Mouse (Mus musculus): ENCODE results near the gene Sod3.

DNA sequence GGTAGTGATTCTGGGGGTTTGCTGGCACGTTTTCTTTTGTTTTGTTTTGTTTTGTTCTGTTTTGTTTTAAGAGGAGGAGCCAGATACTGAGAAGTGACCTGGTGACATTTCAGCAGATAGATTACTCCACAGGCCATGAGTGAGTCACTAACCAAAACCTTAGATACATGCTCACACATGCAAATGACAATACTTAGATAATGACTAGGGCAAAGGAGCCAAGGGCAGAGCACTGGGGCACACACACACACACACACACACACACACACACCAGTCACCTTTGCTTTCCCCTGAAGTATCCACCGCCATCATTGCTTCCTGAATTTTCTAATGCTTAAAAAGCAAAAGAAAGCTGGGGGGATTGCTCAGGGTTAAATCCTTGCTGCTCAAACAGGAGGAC, 52.9 kb downstream of the Sod3 start:
- TF ChIP-seq CTCF (IDR thresholded peaks at IDR 0.05; ENCODE audit: low read depth) = no peak
- TF ChIP-seq EP300 (IDR thresholded peaks at IDR 0.05; ENCODE audit: low read depth) = no peak

All from liver, embryonic 14.5 days (tissue).